Mouse (Mus musculus) stomach, embryonic 15.5 days (tissue): ENCODE results near the gene Oxct1. TPM values are rescaled to one million over a fixed set of nuclear protein-coding genes. Genes with fewer than 3 reads are reported as not detected.

Experiments used
- ATAC-seq: fragments of 200-750 bp; cut with Nextera tagmentation; 2 replicates; pipeline ENCODE4 v1.8.0; 2017; ENCODE audit warnings: low read depth, moderate number of reproducible peaks, moderate TSS enrichment; ENCODE audit not compliant: insufficient read depth, low FRiP score
- H3K27ac ChIP-seq: fragments of 300-500 bp; sonication (generic); 2 replicates; pipeline ENCODE4 v1.5.1; 2015; ENCODE audit warnings: mild to moderate bottlenecking, inconsistent platforms
- H3K27me3 ChIP-seq: fragments of 300-500 bp; sonication (generic); replicated peaks from 2 replicates; pipeline ENCODE4 v1.6.1; 2015; ENCODE audit warnings: inconsistent platforms
- H3K36me3 ChIP-seq: fragments of 300-500 bp; sonication (generic); 2 replicates; pipeline ENCODE4 v1.6.1; 2015; ENCODE audit warnings: inconsistent platforms
- H3K4me1 ChIP-seq: fragments of 300-500 bp; sonication (generic); 2 replicates; pipeline ENCODE4 v1.6.1; 2015; ENCODE audit warnings: inconsistent platforms
- H3K4me2 ChIP-seq: fragments of 300-500 bp; sonication (generic); 2 replicates; pipeline ENCODE4 v1.6.1; 2015; ENCODE audit warnings: mild to moderate bottlenecking, inconsistent platforms
- H3K4me3 ChIP-seq: fragments of 300-500 bp; sonication (generic); replicated peaks from 2 replicates; pipeline ENCODE4 v1.5.1; 2015; ENCODE audit warnings: inconsistent platforms
- H3K9ac ChIP-seq: fragments of 300-500 bp; sonication (generic); 2 replicates; pipeline ENCODE4 v1.6.1; 2015; ENCODE audit warnings: inconsistent platforms
- H3K9me3 ChIP-seq: fragments of 300-500 bp; sonication (generic); 2 replicates; pipeline ENCODE4 v1.6.1; 2016; ENCODE audit warnings: inconsistent platforms
- WGBS: fragments of 180-500 bp; shearing (Covaris S2); methylation state at CpG from one replicate; pipeline ENCODE4 v1.1.7; 2015; 5-methylcytosine and 5-hydroxymethylcytosine counted together
- polyA plus RNA-seq: library from polyadenylated mRNA; unstranded; fragments of >200 nt; fragmentation: Nextera tagmentation; extraction: Ambion mirVana; gene quantifications from 2 replicates; pipeline ENCODE4 v1.2.1, GENCODE M21; 2015

Oxct1 gene
- polyA plus RNA-seq, 1 experiment from 2014 or later, result 191 TPM

DNA sequence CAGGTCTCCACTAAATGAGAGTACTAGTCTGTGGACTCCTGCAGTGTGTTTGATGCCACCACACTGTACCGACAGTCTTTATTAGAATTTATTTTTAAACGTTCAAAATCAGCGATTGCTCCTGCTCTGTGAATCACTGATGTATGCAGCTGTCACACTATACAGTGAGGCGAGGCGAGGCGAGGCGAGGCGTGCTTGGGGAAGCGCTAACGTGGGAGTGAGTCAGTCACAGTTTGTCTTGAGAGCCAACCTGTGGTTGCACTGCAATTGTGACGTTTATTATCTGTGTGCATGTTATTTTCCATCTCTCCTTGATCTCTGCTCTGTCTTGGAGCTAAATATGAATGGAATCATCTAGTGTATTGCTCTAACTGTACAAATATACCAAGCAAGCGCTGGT is 113.3 kb downstream of the Oxct1 start:
- H3K27me3 ChIP-seq, result no peaks in the 10 kb centered on the region
- WGBS, result 87% methylated on average over 12 of the region's 12 CpGs
- H3K36me3 ChIP-seq, result peaks cover 5% of the 10 kb centered on the region; the same call in 1 of the 2 replicates
- no peak overlapping the region for H3K4me3 ChIP-seq
- H3K9me3 ChIP-seq, result no peaks in the 10 kb centered on the region
- no peak overlapping the region for H3K4me2 ChIP-seq
- no peak for ATAC-seq
- H3K27ac ChIP-seq, result no peak overlapping the region
- H3K4me1 ChIP-seq, result no peaks in the 10 kb centered on the region
- H3K9ac ChIP-seq, result no peak overlapping the region

DNA sequence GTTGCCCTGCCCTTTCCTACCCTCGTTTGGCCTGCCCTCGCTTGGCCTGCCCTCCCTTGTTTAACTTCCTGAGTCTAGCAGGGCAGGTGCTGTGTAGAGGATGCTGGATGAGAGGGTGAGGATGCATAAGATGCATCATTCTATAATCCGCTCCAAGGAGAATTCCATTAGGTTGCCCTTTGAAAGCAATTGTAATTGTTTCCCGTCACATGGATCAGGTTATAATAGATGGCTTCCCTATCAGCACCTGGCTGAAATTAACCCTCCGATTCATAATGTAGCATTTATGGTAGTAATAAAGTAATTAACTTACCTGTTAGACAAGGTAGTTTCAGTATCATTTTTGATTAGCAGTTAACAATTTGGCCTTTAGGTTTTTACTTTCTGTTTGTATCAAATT is 119.2 kb downstream of the Oxct1 start:
- no peak overlapping the region for H3K4me3 ChIP-seq
- H3K4me2 ChIP-seq, result no peak overlapping the region
- WGBS, result 84% methylated on average over 5 of the region's 5 CpGs
- peaks cover 3% of the 10 kb centered on the region; the same call in 1 of the 2 replicates for H3K36me3 ChIP-seq
- no peak overlapping the region for H3K9ac ChIP-seq
- no peak overlapping the region for H3K27ac ChIP-seq
- H3K27me3 ChIP-seq, result no peaks in the 10 kb centered on the region
- ATAC-seq, result no peak
- H3K9me3 ChIP-seq, result no peaks in the 10 kb centered on the region
- no peaks in the 10 kb centered on the region for H3K4me1 ChIP-seq

DNA sequence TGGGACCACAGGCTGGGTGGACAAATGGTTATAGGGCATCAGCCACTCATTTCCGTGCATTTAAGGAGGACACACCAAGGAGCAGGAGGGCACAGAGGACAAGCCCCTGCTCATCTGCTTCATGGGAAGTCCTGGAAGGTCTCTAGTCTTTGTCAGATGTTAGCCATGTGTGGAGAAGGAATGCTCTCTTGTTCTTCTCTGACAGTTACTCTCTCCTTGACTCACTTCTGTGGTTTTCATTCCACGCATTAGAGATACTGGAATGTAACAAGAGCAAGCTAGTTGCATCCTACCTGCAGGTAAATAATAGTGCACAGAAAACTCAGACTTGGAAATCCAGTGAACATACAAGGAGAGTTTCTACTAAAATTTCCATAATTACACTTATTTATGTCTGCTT is 121.5 kb downstream of the Oxct1 start:
- Histone ChIP-seq H3K4me1 (no peaks in the 10 kb centered on the region), H3K9me3 (no peaks in the 10 kb centered on the region), H3K4me2 (no peak overlapping the region), H3K4me3 (no peak overlapping the region), H3K9ac (no peak overlapping the region), H3K27ac (no peak overlapping the region), H3K27me3 (no peaks in the 10 kb centered on the region), H3K36me3 (peaks cover 3% of the 10 kb centered on the region; the same call in 1 of the 2 replicates)
- 82% methylated on average over 2 of the region's 2 CpGs for WGBS
- no peak for ATAC-seq

DNA sequence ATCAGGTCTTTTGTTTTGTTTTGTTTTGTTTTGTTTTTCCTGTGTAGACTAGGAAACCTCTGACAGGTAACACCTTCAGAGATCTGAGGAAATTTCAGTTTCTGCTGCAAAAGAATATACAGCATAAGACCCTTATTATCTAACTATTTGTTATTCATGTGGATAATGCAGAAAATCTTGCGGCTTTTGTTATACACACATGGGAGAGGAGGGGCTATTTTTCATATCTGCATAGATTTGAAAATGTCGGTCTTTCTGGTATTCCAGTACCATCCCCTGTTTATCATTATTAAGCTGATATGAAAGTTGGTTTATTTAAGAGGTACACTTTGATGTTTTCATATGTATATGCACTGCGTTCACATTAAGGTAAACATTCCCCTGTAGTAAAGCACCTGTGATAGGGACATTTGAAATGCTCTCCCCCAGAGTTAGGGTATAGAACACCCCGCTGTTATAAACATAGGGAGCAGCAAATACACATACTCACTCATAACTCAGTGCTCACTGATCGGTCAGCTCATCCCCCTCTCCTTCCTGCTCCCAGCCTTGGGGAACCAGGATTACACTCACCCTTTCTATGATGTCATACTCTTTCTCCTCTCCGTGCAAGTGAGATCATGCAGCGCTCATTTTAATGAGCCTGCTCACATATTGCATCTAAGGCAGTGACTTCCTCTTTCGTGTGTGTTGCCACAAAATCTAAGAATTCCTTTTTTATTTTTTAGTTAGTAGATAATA is 122.6 kb downstream of the Oxct1 start:
- Histone ChIP-seq H3K4me3 (no peak overlapping the region), H3K9me3 (no peaks in the 10 kb centered on the region), H3K4me2 (no peak overlapping the region), H3K9ac (no peak overlapping the region), H3K4me1 (no peaks in the 10 kb centered on the region), H3K36me3 (peaks cover 3% of the 10 kb centered on the region; the same call in 1 of the 2 replicates), H3K27me3 (no peaks in the 10 kb centered on the region), H3K27ac (no peak overlapping the region)
- ATAC-seq, result no peak
- WGBS, result 68% methylated on average over 8 of the region's 8 CpGs

DNA sequence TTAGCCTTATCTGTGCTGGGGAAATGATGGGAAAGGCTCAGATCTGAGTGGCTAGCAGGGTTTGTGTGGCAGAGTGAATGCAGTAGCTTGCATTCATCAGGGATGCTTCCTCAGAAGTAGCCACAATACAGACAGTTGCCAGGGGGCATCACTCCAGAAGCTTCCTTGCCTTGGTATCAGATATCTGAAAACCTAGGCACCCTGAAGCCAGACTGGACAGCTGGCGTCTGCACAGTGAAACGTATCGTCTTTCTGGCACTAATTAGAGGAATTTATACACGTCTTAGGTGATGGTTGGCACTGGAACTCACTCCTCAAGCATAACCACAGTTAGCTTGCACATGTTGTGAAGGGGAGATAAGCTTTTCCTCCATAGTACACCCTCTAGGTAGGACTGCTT is 128.5 kb downstream of the Oxct1 start:
- WGBS, result 83% methylated on average over 4 of the region's 4 CpGs
- Histone ChIP-seq H3K36me3 (peaks cover 7% of the 10 kb centered on the region; the same call in 1 of the 2 replicates), H3K9me3 (no peaks in the 10 kb centered on the region)

DNA sequence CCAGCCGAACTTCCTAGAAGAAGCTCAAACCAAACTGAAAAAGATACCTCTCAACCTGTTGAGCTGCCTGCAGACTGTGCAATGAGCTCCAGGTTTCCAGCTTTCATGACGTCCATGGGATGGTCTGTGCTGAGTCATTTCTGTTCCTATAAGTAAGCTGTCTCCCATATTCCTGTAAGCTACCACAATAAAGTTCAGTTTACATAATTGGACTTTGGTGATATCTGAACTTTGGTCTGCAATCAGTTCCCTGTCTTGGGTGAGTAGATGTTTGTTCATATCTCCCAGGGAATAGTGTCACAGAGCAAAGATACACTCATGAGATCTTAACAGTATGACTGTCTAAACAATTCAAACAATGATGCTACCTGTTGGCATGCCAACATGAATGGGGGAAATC is 141.8 kb downstream of the Oxct1 start:
- H3K4me3 ChIP-seq, result no peak overlapping the region
- H3K36me3 ChIP-seq, result no peaks in the 10 kb centered on the region
- ATAC-seq, result no peak
- H3K4me2 ChIP-seq, result no peak overlapping the region
- H3K27me3 ChIP-seq, result no peaks in the 10 kb centered on the region
- H3K27ac ChIP-seq, result no peak overlapping the region
- H3K9ac ChIP-seq, result no peak overlapping the region
- H3K9me3 ChIP-seq, result no peaks in the 10 kb centered on the region
- 64% methylated on average over 2 of the region's 2 CpGs for WGBS
- no peaks in the 10 kb centered on the region for H3K4me1 ChIP-seq

More for the DNA sequence above, 128.5 kb downstream of the Oxct1 start:
- H3K4me2 ChIP-seq, result no peak overlapping the region
- no peaks in the 10 kb centered on the region for H3K27me3 ChIP-seq
- H3K27ac ChIP-seq, result no peak overlapping the region
- no peaks in the 10 kb centered on the region for H3K4me1 ChIP-seq
- H3K4me3 ChIP-seq, result no peak overlapping the region
- H3K9ac ChIP-seq, result no peak overlapping the region
- ATAC-seq, result no peak

DNA sequence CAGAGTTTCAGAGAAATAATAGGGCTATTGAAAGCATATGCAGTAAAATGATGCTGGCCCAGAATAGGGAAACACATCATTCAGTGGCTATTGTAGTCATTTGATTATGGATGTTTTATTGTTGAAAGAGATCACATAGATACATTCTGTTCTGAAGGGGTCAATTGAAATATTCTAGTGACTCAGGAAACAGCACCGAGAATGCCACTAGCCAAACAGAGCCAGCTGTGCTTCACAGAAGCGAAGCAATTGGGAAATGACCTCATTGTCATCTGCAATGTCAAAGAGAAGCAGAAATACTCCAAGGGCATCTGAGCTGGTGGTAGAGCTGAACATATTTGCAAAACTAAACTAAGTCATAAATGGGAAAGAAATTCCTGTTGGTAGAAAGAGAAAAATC is 145.4 kb downstream of the Oxct1 start:
- Histone ChIP-seq H3K4me3 (no peak overlapping the region), H3K9ac (no peak overlapping the region), H3K4me1 (no peaks in the 10 kb centered on the region), H3K27me3 (no peaks in the 10 kb centered on the region), H3K4me2 (no peak overlapping the region), H3K9me3 (no peaks in the 10 kb centered on the region), H3K27ac (no peak overlapping the region), H3K36me3 (no peaks in the 10 kb centered on the region)
- ATAC-seq, result no peak
- WGBS, result 70% methylated on average over 2 of the region's 2 CpGs

DNA sequence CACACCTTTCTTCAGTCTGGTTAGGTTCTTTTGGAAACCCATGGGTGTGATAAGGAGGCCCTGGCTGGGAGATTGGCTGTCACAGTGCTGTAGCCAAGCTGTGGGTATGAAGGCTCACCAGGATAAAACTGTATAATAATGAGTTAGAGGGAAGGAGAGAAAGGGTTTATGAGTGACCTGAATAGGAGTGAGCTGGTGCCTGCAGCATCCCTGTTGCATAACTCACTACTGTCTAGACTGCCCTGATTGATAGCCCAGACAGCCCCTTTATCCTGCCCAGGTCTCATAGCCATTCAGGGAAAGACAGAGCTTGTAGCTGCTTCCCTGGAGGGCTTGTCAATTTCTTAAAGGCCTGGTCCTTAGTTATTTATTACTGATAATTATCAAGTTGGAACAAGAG is 171.7 kb downstream of the Oxct1 start:
- H3K4me3 ChIP-seq, result no peak overlapping the region
- no peak overlapping the region for H3K4me2 ChIP-seq
- no peak overlapping the region for H3K9ac ChIP-seq
- H3K4me1 ChIP-seq, result no peaks in the 10 kb centered on the region
- H3K9me3 ChIP-seq, result no peaks in the 10 kb centered on the region
- ATAC-seq, result no peak
- H3K27me3 ChIP-seq, result no peaks in the 10 kb centered on the region
- no peak overlapping the region for H3K27ac ChIP-seq
- no peaks in the 10 kb centered on the region for H3K36me3 ChIP-seq

Other genes starting within 250 kb of the Oxct1 start
- gene Fbxo4, start 46.8 kb upstream of the Oxct1 start, polyA plus RNA-seq, result 14.3 and 16.3 TPM in 2 replicates
- gene AW549877, start 30.6 kb upstream of the Oxct1 start, polyA plus RNA-seq, result 31.5 and 33.1 TPM in 2 replicates